Mouse (Mus musculus) brain, embryonic 14.5 days (tissue): ENCODE measurements around the gene D11Wsu47e.

ENCODE experiments used
- CTCF ChIP-seq: fragments of 200-500 bp; IDR thresholded peaks from 2 replicates; pipeline ENCODE4 v1.5.1; 2012; ENCODE audit warnings: inconsistent platforms, mild to moderate bottlenecking, moderate library complexity, borderline replicate concordance; ENCODE audit not compliant: insufficient read depth, insufficient read length; ENCODE audit errors: extremely low read depth
- POLR2A ChIP-seq: fragments of 200-500 bp; IDR thresholded peaks from 2 replicates; pipeline ENCODE4 v1.6.1; 2012; ENCODE audit warnings: mild to moderate bottlenecking, inconsistent platforms, borderline replicate concordance; ENCODE audit not compliant: poor library complexity, insufficient read depth, insufficient read length, severe bottlenecking; ENCODE audit errors: extremely low read depth

GRCm38 (mm10) chr11:113705966-113706652 lies 21.9 kb downstream of the D11Wsu47e start:
- TF ChIP-seq POLR2A (no peak), CTCF (no peak)
